Mouse (Mus musculus) forebrain, postnatal 0 days (tissue): ENCODE results near the gene Pde6c. TPM values are rescaled to one million over a fixed set of nuclear protein-coding genes. Genes with fewer than 3 reads are reported as not detected.

ENCODE experiments used
- ATAC-seq: fragments of 200-750 bp; cut with Nextera tagmentation; 2 replicates; pipeline ENCODE4 v1.8.0; 2017; ENCODE audit warnings: mild to moderate bottlenecking, moderate library complexity
- DNase-seq: peaks from one replicate; pipeline ENCODE4 v3.0.0-alpha.2; 2015
- H3K27ac ChIP-seq: fragments of 300-500 bp; sonication (generic); 2 replicates; pipeline ENCODE4 v1.5.1; 2014; ENCODE audit warnings: low read depth, mild to moderate bottlenecking, antibody characterized with exemption, low read length, moderate library complexity, mixed read lengths
- H3K27me3 ChIP-seq: fragments of 300-500 bp; sonication (generic); 2 replicates; pipeline ENCODE4 v1.6.1; 2014; ENCODE audit warnings: mild to moderate bottlenecking, low read length, mixed read lengths; ENCODE audit not compliant: insufficient read depth
- H3K36me3 ChIP-seq: fragments of 300-500 bp; sonication (generic); 2 replicates; pipeline ENCODE4 v1.6.1; 2014; ENCODE audit warnings: mild to moderate bottlenecking, moderate library complexity; ENCODE audit not compliant: insufficient read depth
- H3K4me1 ChIP-seq: fragments of 300-500 bp; sonication (generic); 2 replicates; pipeline ENCODE4 v1.6.1; 2014; ENCODE audit warnings: antibody characterized with exemption; ENCODE audit not compliant: insufficient read depth
- H3K4me2 ChIP-seq: fragments of 300-500 bp; sonication (generic); 2 replicates; pipeline ENCODE4 v1.6.1; 2014; ENCODE audit warnings: low read depth, mild to moderate bottlenecking, moderate library complexity
- H3K4me3 ChIP-seq: fragments of 300-500 bp; sonication (generic); 2 replicates; pipeline ENCODE4 v1.5.1; 2014; ENCODE audit warnings: low read depth, low read length, mixed read lengths
- H3K9ac ChIP-seq: fragments of 300-500 bp; sonication (generic); 2 replicates; pipeline ENCODE4 v1.6.1; 2014; ENCODE audit warnings: mild to moderate bottlenecking
- H3K9me3 ChIP-seq: fragments of 300-500 bp; sonication (generic); 2 replicates; pipeline ENCODE4 v1.6.1; 2016; ENCODE audit warnings: low read length
- CTCF ChIP-seq: sonication (generic); IDR thresholded peaks from 2 replicates; pipeline ENCODE4 v1.5.1; 2016; ENCODE audit warnings: antibody characterized with exemption, control low read depth, low read depth
- WGBS: fragments of 180-500 bp; shearing (Covaris S2); extraction: QIAGEN DNeasy Blood & Tissue Kit; methylation state at CpG from one replicate; pipeline ENCODE4 v1.1.7; 2014; 5-methylcytosine and 5-hydroxymethylcytosine counted together
- polyA plus RNA-seq: library from polyadenylated mRNA; unstranded; fragments of >200 nt; fragmentation: Nextera tagmentation; extraction: Ambion mirVana; gene quantifications from 2 replicates; pipeline ENCODE4 v1.2.1, GENCODE M21; 2015
- total RNA-seq: library from RNA; depleted of rRNA; stranded (reverse); fragments of >200 nt; gene quantifications from 2 replicates; pipeline ENCODE4 v1.2.3, GENCODE M21; 2014

The Pde6c gene
- total and polyA plus RNA-seq, 2 experiments from 2014 or later: 0.11 TPM; not detected in 1

- Histone ChIP-seq H3K36me3 (no peaks in the 10 kb centered on the region), H3K4me2 (peak within 1 kb of the TSS; percentile 55), H3K9me3 (no peaks in the 10 kb centered on the region), H3K27me3 (peaks cover 38% of the 10 kb centered on the region), H3K9ac (0 out of 2 replicates have a peak within 1 kb of the TSS, but pooled peaks have one; percentile 25), H3K4me3 (peak within 1 kb of the TSS; percentile 36), H3K27ac (no peak within 1 kb of the TSS), H3K4me1 (no peaks in the 10 kb centered on the region)
- DNase-seq (peak; percentile 22), ATAC-seq (peak; percentile 58)
- TF ChIP-seq CTCF: no peak
- WGBS: under 1% methylated on average over 74 of the region's 77 CpGs
Measured at GRCm38 (mm10) chr19:38096858-38097758, 35.5 kb upstream of the Pde6c start, which contains the start of gene Ffar4. Gene Ffar4, plus strand, starts transcription at chr19:38097071.

GRCm38 (mm10) chr19:38107871-38108270, 24.7 kb upstream of the Pde6c start:
- Histone ChIP-seq H3K36me3 (no peaks in the 10 kb centered on the region), H3K27ac (no peak overlapping the region), H3K27me3 (no peaks in the 10 kb centered on the region), H3K4me1 (no peaks in the 10 kb centered on the region), H3K4me3 (no peak overlapping the region), H3K9ac (no peak overlapping the region), H3K9me3 (no peaks in the 10 kb centered on the region), H3K4me2 (no peak overlapping the region)
- TF ChIP-seq CTCF: no peak
- no peak for DNase-seq
- 92% methylated on average over 4 of the region's 4 CpGs for WGBS
- ATAC-seq: no peak

- no peaks in the 10 kb centered on the region for H3K36me3 ChIP-seq
- no peak overlapping the region for H3K9ac ChIP-seq
- TF ChIP-seq CTCF: no peak
- H3K9me3 ChIP-seq: no peaks in the 10 kb centered on the region
- H3K27me3 ChIP-seq: no peaks in the 10 kb centered on the region
- no peak overlapping the region for H3K4me3 ChIP-seq
- H3K4me2 ChIP-seq: no peak overlapping the region
- no peak overlapping the region for H3K27ac ChIP-seq
- DNase-seq (no peak), ATAC-seq (no peak)
- WGBS: 94% methylated on average over 15 of the region's 15 CpGs
- H3K4me1 ChIP-seq: no peaks in the 10 kb centered on the region
Measured at GRCm38 (mm10) chr19:38109506-38110242, 22.9 kb upstream of the Pde6c start.

- Histone ChIP-seq H3K27ac (no peak overlapping the region), H3K9ac (no peak overlapping the region), H3K36me3 (no peaks in the 10 kb centered on the region), H3K4me2 (no peak overlapping the region), H3K9me3 (no peaks in the 10 kb centered on the region), H3K27me3 (no peaks in the 10 kb centered on the region), H3K4me1 (no peaks in the 10 kb centered on the region), H3K4me3 (no peak overlapping the region)
- WGBS: 88% methylated on average over 8 of the region's 8 CpGs
- DNase-seq (no peak), ATAC-seq (no peak)
- TF ChIP-seq CTCF: no peak
Measured at GRCm38 (mm10) chr19:38111056-38111455, 21.5 kb upstream of the Pde6c start.

GRCm38 (mm10) chr19:38112575-38112974, 20.0 kb upstream of the Pde6c start:
- Histone ChIP-seq H3K9me3 (no peaks in the 10 kb centered on the region), H3K27me3 (no peaks in the 10 kb centered on the region), H3K36me3 (no peaks in the 10 kb centered on the region), H3K4me1 (no peaks in the 10 kb centered on the region), H3K4me3 (no peak overlapping the region), H3K4me2 (no peak overlapping the region), H3K9ac (no peak overlapping the region), H3K27ac (no peak overlapping the region)
- DNase-seq (no peak), ATAC-seq (no peak)
- TF ChIP-seq CTCF: no peak
- 62% methylated on average over 4 of the region's 4 CpGs for WGBS

- no peak for TF ChIP-seq CTCF
- H3K4me1 ChIP-seq: no peaks in the 10 kb centered on the region
- no peak overlapping the region for H3K4me2 ChIP-seq
- no peak overlapping the region for H3K9ac ChIP-seq
- 93% methylated on average over 7 of the region's 7 CpGs for WGBS
- no peaks in the 10 kb centered on the region for H3K9me3 ChIP-seq
- H3K36me3 ChIP-seq: no peaks in the 10 kb centered on the region
- ATAC-seq: no peak
- no peak overlapping the region for H3K27ac ChIP-seq
- no peak overlapping the region for H3K4me3 ChIP-seq
- no peaks in the 10 kb centered on the region for H3K27me3 ChIP-seq
- no peak for DNase-seq
Measured at GRCm38 (mm10) chr19:38114834-38115491, 17.6 kb upstream of the Pde6c start.
